Mouse (Mus musculus): ENCODE results near the gene Mpped1. TPM values are rescaled to one million over a fixed set of nuclear protein-coding genes. Genes with fewer than 3 reads are reported as not detected.

Mpped1 gene
- polyA plus RNA-seq, 1 experiment: 160 TPM

DNA sequence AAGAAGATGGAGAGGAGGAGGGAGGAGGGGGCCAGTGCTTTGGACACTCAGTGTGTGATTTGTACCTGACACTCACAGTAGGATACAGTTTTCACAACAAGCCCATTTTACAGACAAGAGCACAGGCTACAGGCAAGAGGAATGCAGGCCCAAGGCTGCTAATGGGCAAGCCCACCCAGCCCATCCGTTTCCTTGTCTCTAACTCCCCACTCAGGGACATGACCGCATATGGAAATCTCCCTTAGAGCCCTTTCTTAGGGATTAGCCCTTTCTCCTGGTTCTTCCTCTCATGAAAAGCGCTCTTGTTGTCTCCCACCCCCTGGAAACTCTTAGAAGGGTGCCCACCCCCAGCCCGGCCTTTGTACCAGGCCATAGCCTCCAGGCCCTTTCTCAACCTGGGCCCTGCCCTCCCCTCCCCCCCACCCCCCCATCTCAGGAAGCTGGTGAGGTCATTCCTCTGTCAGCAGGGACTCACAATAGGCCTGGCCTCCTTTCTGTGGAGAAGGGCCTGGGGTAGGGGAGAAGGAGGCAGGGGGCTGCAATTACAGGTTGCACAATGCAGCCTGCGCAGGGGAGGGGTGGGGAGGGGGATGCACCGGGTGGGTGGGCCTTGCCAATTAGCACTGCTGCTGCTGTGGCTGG, 13.8 kb upstream of the Mpped1 start:
- no peak for TF ChIP-seq CTCF (IDR thresholded peaks at IDR 0.05; ENCODE audit: extremely low read depth, insufficient read depth, low read length)
- TF ChIP-seq POLR2A (IDR thresholded peaks at IDR 0.05; ENCODE audit: extremely low read depth, insufficient read depth, low read length): no peak
- H3K4me3 ChIP-seq (ENCODE audit: insufficient read depth, low read length): no peak overlapping the region
- H3K4me1 ChIP-seq (ENCODE audit: control insufficient read depth, insufficient read depth, low read length): no peaks in the 10 kb centered on the region
- H3K27ac ChIP-seq (ENCODE audit: insufficient read depth, low read length): no peak overlapping the region

DNA sequence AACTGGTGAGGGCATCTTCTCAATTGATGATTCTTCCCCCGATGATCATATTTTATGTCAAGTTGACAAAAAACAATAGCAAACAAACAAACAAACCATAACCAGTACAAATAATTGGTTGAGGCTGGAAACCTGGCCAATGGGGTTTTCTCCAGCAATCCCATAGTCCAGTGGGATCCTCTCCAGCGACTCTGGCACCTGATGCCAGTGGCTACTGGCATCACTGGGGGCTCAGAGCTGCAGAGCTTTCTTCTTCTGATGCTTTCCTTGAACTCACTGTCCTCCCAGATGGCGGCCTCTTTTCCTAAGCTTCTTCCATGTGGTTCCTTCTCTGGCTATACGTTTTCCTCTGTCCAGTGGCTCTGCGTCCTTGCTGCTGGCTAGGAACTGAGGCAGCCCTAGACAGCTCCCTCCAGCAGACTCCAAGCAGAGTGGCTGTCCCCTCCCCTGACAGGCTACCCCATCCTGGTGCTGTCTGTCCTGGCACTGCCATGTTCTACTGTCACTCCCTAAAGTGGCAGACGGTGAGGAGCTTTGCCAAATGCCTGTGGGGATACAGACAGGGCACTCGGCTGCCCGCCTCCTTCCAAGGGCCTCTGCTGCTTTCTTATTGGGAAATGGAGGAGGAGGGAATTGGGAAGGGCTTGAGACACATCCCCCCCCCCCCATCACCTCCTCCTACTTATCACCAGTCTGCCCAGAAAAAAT, 7.8 kb upstream of the Mpped1 start:
- no peak overlapping the region for H3K4me3 ChIP-seq (ENCODE audit: insufficient read depth, low read length)
- H3K27ac ChIP-seq (ENCODE audit: insufficient read depth, low read length): no peak overlapping the region
- no peaks in the 10 kb centered on the region for H3K4me1 ChIP-seq (ENCODE audit: control insufficient read depth, insufficient read depth, low read length)
- TF ChIP-seq POLR2A (IDR thresholded peaks at IDR 0.05; ENCODE audit: extremely low read depth, insufficient read depth, low read length) (no peak), CTCF (IDR thresholded peaks at IDR 0.05; ENCODE audit: extremely low read depth, insufficient read depth, low read length) (no peak)

DNA sequence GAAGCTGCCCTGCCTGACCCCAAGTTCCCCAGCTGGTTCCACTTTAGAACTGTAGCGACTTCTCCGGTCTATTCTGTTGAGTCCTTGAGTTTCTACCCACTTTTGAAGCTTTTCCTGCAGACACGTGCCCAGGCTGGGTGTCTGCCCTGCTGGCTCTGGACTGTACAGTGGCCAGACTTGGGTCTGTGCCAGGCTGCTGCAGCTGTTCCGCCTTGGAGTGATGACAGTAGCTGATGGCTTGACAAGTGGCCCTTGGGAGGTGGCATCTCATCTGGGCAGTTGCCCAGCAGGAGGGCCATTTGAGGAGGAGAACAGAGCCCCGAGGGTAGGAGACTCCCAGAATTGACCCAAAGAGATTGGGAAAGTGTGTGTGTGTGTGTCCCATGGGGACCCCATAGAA, 6.8 kb upstream of the Mpped1 start:
- Histone ChIP-seq H3K4me3 (ENCODE audit: insufficient read depth, low read length) (no peak overlapping the region), H3K4me1 (ENCODE audit: control insufficient read depth, insufficient read depth, low read length) (peaks cover 2% of the 10 kb centered on the region; the same call in 1 of the 2 replicates), H3K27ac (ENCODE audit: insufficient read depth, low read length) (no peak overlapping the region)
- no peak for TF ChIP-seq CTCF (IDR thresholded peaks at IDR 0.05; ENCODE audit: extremely low read depth, insufficient read depth, low read length)
- TF ChIP-seq POLR2A (IDR thresholded peaks at IDR 0.05; ENCODE audit: extremely low read depth, insufficient read depth, low read length): no peak

DNA sequence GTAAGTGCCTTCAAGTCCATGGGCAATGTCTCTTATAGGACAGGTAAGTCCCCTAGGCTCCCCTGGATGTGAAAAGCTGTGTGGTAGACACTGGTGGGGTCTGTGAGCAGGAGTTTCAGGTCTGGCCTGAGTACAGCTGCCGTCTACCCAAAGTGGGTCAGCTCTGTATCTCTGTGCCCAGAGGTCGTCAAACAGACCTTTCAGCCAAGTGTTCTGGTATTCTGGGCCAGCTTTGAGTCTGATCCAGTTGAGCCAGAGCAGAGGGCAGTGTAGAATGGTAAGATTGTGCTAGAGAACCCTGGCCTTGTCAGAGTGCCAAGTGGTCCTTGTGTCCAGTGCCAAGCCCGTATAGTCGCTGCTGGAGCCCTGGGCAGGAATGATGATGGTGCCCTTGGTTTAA, 6.3 kb upstream of the Mpped1 start:
- peaks cover 2% of the 10 kb centered on the region; the same call in 1 of the 2 replicates for H3K4me1 ChIP-seq (ENCODE audit: control insufficient read depth, insufficient read depth, low read length)
- no peak overlapping the region for H3K4me3 ChIP-seq (ENCODE audit: insufficient read depth, low read length)
- no peak overlapping the region for H3K27ac ChIP-seq (ENCODE audit: insufficient read depth, low read length)
- TF ChIP-seq POLR2A (IDR thresholded peaks at IDR 0.05; ENCODE audit: extremely low read depth, insufficient read depth, low read length) (no peak), CTCF (IDR thresholded peaks at IDR 0.05; ENCODE audit: extremely low read depth, insufficient read depth, low read length) (no peak)

DNA sequence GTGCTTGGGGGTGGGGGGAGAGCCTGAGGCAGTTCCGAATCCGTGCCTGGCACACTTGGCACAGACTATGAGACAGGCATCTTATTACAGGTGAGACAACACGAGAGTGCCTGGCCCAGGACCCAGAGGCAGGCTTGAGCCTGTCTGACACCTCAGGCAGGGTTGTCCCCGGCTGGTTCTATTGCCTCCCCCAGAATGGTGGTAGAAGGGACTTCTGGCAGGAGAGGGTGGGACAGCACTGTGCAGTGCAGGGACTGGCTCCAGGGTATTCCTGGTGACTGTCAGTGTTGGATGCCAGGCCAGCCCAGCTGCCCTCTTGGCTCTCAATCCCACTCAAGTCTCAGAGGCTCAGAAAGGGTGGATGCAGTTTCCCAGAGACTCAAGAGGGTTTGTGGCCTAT, 4.3 kb upstream of the Mpped1 start:
- Histone ChIP-seq H3K4me1 (ENCODE audit: control insufficient read depth, insufficient read depth, low read length) (peaks cover 2% of the 10 kb centered on the region; the same call in 1 of the 2 replicates), H3K4me3 (ENCODE audit: insufficient read depth, low read length) (no peak overlapping the region), H3K27ac (ENCODE audit: insufficient read depth, low read length) (no peak overlapping the region)
- TF ChIP-seq CTCF (IDR thresholded peaks at IDR 0.05; ENCODE audit: extremely low read depth, insufficient read depth, low read length) (no peak), POLR2A (IDR thresholded peaks at IDR 0.05; ENCODE audit: extremely low read depth, insufficient read depth, low read length) (no peak)

DNA sequence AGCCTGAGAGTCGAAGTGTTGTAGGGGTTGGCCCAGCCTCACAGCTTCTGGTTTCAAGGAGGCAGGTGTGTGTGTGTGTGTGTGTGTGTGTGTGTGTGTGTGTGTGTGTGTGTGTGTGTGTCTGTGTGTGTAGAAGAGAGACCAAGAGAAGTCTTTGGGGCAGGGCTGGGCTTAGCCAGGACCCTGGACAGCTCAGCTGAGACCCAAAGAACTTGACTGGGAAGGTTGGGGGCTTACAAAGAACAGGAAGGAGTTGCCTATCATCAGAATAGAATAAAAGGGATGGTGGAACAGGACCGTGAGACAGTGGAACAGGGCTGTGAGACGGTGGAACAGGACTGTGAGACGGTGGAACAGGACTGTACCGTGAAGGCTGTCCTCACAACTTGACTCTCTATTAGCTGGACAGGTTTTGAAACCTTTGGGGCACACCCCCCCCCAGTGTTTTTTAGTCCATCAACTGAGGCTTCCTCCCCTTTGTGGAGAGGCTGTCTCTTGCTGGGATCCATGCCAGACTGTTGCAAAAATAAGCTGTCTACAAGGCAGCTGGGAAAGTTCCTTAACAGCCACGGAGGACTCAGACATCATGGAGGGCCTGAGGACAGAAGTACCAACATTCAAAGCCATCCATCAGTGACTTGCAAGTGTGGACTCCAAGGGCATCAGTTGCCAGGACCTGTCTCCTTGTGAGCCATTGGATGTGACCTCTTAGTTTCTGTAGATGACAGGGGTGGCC, 2.8 kb upstream of the Mpped1 start:
- Histone ChIP-seq H3K27ac (ENCODE audit: insufficient read depth, low read length) (no peak overlapping the region), H3K4me1 (ENCODE audit: control insufficient read depth, insufficient read depth, low read length) (peaks cover 2% of the 10 kb centered on the region; the same call in 1 of the 2 replicates), H3K4me3 (ENCODE audit: insufficient read depth, low read length) (no peak overlapping the region)
- TF ChIP-seq CTCF (IDR thresholded peaks at IDR 0.05; ENCODE audit: extremely low read depth, insufficient read depth, low read length) (no peak), POLR2A (IDR thresholded peaks at IDR 0.05; ENCODE audit: extremely low read depth, insufficient read depth, low read length) (no peak)

DNA sequence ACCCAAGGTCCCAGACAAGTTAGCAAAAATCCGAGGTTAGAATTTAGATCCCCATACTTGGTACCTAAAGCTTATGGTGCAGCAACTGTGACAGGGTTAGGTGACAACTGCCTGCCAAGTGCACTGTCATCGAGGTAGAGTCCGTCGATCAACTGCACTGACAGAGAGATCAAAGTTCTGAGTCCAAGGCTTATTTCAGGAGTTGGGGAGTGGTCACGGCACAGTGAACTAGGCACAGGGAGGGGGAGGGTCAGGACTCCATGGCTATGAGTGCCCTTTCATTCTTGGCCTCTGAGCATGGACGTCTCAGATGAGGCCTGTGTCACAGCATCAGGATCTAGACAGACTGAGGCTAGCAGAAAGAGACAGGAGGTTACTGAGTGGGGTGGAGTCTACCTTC, 1.8 kb upstream of the Mpped1 start:
- H3K27ac ChIP-seq (ENCODE audit: insufficient read depth, low read length): no peak overlapping the region
- H3K4me1 ChIP-seq (ENCODE audit: control insufficient read depth, insufficient read depth, low read length): peaks cover 2% of the 10 kb centered on the region; the same call in 1 of the 2 replicates
- no peak overlapping the region for H3K4me3 ChIP-seq (ENCODE audit: insufficient read depth, low read length)
- TF ChIP-seq CTCF (IDR thresholded peaks at IDR 0.05; ENCODE audit: extremely low read depth, insufficient read depth, low read length) (no peak), POLR2A (IDR thresholded peaks at IDR 0.05; ENCODE audit: extremely low read depth, insufficient read depth, low read length) (no peak)

DNA sequence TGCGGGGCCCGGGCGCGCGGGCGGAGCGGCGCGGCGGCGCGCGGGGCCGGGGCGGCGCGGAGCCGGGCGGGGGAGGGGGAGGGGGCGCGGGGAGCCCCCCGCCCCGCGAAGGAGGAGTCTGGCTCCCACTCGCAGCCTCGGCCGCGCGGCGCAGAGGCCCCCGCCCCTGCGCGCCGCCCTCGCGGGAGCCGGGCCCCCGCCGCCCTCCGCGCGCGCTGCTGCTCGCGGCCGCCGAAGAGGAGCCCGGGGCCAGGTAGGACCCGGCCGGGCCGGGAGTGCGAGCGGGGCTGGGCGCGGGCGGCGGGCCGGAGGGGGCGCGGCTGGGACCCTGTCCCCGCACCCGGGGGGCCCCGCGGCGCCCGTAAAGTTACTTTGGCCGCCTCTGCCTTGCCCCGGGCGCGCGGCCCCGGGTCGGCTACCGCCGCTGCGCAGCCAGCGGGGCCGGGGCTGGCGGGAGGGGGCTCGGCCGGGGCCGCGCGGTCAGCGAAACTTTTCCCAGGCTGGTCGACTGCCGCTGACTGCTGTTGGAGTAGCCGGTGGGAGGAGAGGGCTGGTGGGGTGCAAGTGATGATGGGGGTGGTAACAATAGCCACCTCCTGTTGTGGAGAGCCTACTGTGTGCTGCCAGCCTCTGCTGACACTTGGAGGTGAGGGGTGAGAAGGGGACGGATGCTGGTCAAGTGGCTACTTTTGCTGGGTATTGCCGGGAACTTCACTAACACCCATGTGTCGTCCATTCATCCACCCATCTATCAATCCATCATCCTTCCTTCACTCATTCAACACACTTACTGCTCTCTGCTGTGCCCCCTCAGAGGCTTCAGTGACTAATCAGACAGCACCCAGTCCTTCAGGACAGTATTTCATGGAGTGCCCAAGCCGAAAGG, 831 bp downstream of the Mpped1 start:
- TF ChIP-seq CTCF (IDR thresholded peaks at IDR 0.05; ENCODE audit: extremely low read depth, insufficient read depth, low read length) (no peak), POLR2A (IDR thresholded peaks at IDR 0.05; ENCODE audit: extremely low read depth, insufficient read depth, low read length) (no peak)
- H3K4me3 ChIP-seq (ENCODE audit: insufficient read depth, low read length): peak overlapping the region; percentile 59
- H3K27ac ChIP-seq (ENCODE audit: insufficient read depth, low read length): peak overlapping the region; percentile 69
- peaks cover 10% of the 10 kb centered on the region for H3K4me1 ChIP-seq (ENCODE audit: control insufficient read depth, insufficient read depth, low read length)

DNA sequence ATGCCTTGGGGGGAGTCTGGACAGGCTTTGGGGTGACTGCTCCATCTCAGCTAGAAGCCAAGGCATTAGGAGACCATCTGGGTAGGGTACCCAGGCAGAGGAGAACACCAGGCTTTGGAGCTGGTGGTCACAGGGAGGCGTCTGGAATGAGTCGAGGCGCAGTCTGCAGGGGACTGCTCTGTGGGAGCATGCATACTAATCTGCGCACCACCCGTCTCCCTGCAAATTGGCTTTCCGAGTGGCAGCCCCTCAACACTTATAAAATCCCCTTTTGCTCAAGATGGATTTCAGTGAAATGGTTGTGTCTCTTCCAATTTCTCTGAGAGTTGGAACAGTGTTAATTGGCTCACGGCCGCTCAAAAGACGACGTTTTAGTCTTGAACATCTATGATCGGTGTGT, 2.0 kb downstream of the Mpped1 start:
- no peak for TF ChIP-seq CTCF (IDR thresholded peaks at IDR 0.05; ENCODE audit: extremely low read depth, insufficient read depth, low read length)
- peak; percentile 50; the same call in 1 of the 2 replicates for TF ChIP-seq POLR2A (IDR thresholded peaks at IDR 0.05; ENCODE audit: extremely low read depth, insufficient read depth, low read length)
- H3K27ac ChIP-seq (ENCODE audit: insufficient read depth, low read length): peak overlapping the region; percentile 79
- H3K4me3 ChIP-seq (ENCODE audit: insufficient read depth, low read length): peak overlapping the region; percentile 59
- peaks cover 10% of the 10 kb centered on the region for H3K4me1 ChIP-seq (ENCODE audit: control insufficient read depth, insufficient read depth, low read length)

Measured in cortical plate, adult 2 months (tissue).